ENCODE assay signal across 17 mouse cellular contexts in the genomic region with DNA sequence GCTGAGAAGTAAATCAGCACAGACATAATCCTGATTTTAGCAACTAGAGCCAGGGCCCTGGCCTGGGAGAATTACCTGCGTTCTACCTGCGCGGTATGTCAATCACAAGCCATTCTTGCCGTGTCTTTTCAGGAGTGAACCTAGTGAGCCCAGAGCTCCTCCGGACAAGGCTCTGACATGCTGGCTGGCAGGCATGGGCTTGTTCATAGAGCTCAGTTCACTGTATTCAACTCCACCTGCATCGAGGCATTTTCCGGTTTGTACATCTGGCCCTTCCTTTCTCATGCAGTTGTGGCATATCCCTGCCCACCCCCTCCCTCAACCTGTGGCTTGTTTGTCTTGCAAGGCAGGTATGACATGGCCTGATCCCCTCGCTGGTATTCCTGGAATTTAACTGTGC. TPM values are rescaled to one million over a fixed set of nuclear protein-coding genes. Genes with fewer than 3 reads are reported as not detected.
DNase-seq lines count a peak whose midpoint lies in the region.
"Had no signal": no experiment of that assay in that cellular context is flagged by ENCODE, and none has a peak within 500 bp of the region (broad histone marks: within the 10 kb centered on the region; RNA-seq: fewer than 3 reads in every experiment).

No protein-coding gene starts in this region.

- no peaks in the 10 kb centered on the region for H3K9me3 ChIP-seq in embryonic facial prominence, embryonic 10.5 days
- H3K9me3 ChIP-seq: embryonic facial prominence, embryonic 15.5 days; forebrain, embryonic 10.5 days; heart, embryonic 13.5 days; hindbrain, embryonic 15.5 days had no signal

- 85% methylated on average over 8 of the region's 8 CpGs for WGBS in embryonic facial prominence, embryonic 10.5 days

- no peaks in the 10 kb centered on the region for H3K36me3 ChIP-seq in embryonic facial prominence, embryonic 10.5 days (replicated peaks)
- H3K36me3 ChIP-seq: embryonic facial prominence, embryonic 15.5 days; forebrain, embryonic 10.5 days; heart, embryonic 13.5 days; hindbrain, embryonic 15.5 days had no signal

- H3K27me3 ChIP-seq in embryonic facial prominence, embryonic 10.5 days (replicated peaks; ENCODE audit: low read depth, poor library complexity, severe bottlenecking) = peaks cover 66% of the 10 kb centered on the region

- H3K4me3 ChIP-seq in embryonic facial prominence, embryonic 10.5 days = no peak overlapping the region
- H3K4me3 ChIP-seq: embryonic facial prominence, embryonic 15.5 days; erythroblast, embryonic 14.5 days; forebrain, embryonic 10.5 days; gastrocnemius, adult 2 months; heart, embryonic 13.5 days; hindbrain, embryonic 15.5 days had no signal

- H3K27ac ChIP-seq in embryonic facial prominence, embryonic 10.5 days (replicated peaks) = no peak overlapping the region
- H3K27ac ChIP-seq: embryonic facial prominence, embryonic 15.5 days; forebrain, embryonic 10.5 days; gastrocnemius, adult 2 months; heart, embryonic 13.5 days; hindbrain, embryonic 15.5 days had no signal

- H3K4me1 ChIP-seq in embryonic facial prominence, embryonic 10.5 days = peaks cover 3% of the 10 kb centered on the region
- H3K4me1 ChIP-seq: hindbrain, embryonic 15.5 days had no signal

- peak; percentile 29 to 49 for DNase-seq in urinary bladder, adult 18-20 months (ENCODE audit: low spot score in 2 of 2)
- DNase-seq in urinary bladder, postnatal 10 days (ENCODE audit: low spot score) = no peak
- peak; percentile 37 for DNase-seq in embryonic facial prominence, embryonic 10.5 days (ENCODE audit: low spot score)
- DNase-seq in urinary bladder, postnatal 14 days (ENCODE audit: low spot score) = peak; percentile 65
- DNase-seq in spleen, adult 18-20 months = no peak
- no peak for DNase-seq in heart, adult 11 months
- DNase-seq: adrenal gland, postnatal 36 days; cerebellum, adult 2 months; cerebellum, postnatal 10 days; gastrocnemius, adult 2 months; gastrocnemius, postnatal 25 days; heart, postnatal 36 days had no signal

RNA-seq across cellular contexts. Expression of gene Ntn1, which starts 5.0 kb away (rescaled TPM):
- polyA plus RNA-seq in embryonic facial prominence, embryonic 10.5 days (2016; fragmentation: Nextera tagmentation; extraction: Ambion mirVana) = 7.4 and 8.2 TPM in 2 replicates
- polyA plus RNA-seq: erythroblast, embryonic 14.5 days had no signal

RNA-seq across cellular contexts. Expression of gene Pik3r5, which starts 26.3 kb away (rescaled TPM):
- polyA plus RNA-seq in embryonic facial prominence, embryonic 10.5 days (2016; fragmentation: Nextera tagmentation; extraction: Ambion mirVana) = 0.69 and 1.3 TPM in 2 replicates

Comparison
In these comparisons a context has a peak if more than half of its experiments do, and no peak if none do; other contexts are left out.
1. DNase-seq: peak in urinary bladder, adult 18-20 months (2 of 2), embryonic facial prominence, embryonic 10.5 days (single experiment) and urinary bladder, postnatal 14 days (single experiment); none in urinary bladder, postnatal 10 days (single experiment), spleen, adult 18-20 months (0 of 2) and heart, adult 11 months (single experiment).